Mouse (Mus musculus): ENCODE measurements around the gene Tmem119. TPM values are rescaled to one million over a fixed set of nuclear protein-coding genes. Genes with fewer than 3 reads are reported as not detected.

The Tmem119 gene
- polyA plus RNA-seq (2014; fragmentation: Illumina TruSeq; extraction: RNeasy Lipid Tissue Mini Kit (QIAGEN cat#74804); ENCODE audit: low read depth, low replicate concordance): not detected

GRCm38 (mm10) chr5:113800280-113800679 is at the start of gene Tmem119:
Tmem119 (minus strand) TSS chr5:113800516.

GRCm38 (mm10) chr5:113832490-113832901 is 32.2 kb upstream of the Tmem119 start, which contains the start of gene Selplg:
Selplg (minus strand) TSS chr5:113832644.

GRCm38 (mm10) chr5:113772450-113772895 is 27.8 kb downstream of the Tmem119 start, which contains the start of the genes Sart3 and Iscu:
Sart3 (minus strand) TSS chr5:113772510.
Iscu (plus strand) TSS chr5:113772748.

Other genes starting within 250 kb of the Tmem119 start
- gene Cmklr1, start 150.1 kb downstream of the Tmem119 start, polyA plus RNA-seq (2014; fragmentation: Illumina TruSeq; extraction: RNeasy Lipid Tissue Mini Kit (QIAGEN cat#74804); ENCODE audit: low read depth, low replicate concordance): 3.4 TPM
- gene 1700069L16Rik, start 75.7 kb downstream of the Tmem119 start, polyA plus RNA-seq (2014; fragmentation: Illumina TruSeq; extraction: RNeasy Lipid Tissue Mini Kit (QIAGEN cat#74804); ENCODE audit: low read depth, low replicate concordance): 5.3 TPM
- gene Ficd, start 64.7 kb downstream of the Tmem119 start, polyA plus RNA-seq (2014; fragmentation: Illumina TruSeq; extraction: RNeasy Lipid Tissue Mini Kit (QIAGEN cat#74804); ENCODE audit: low read depth, low replicate concordance): 1.1 TPM
- gene Sart3, start 28.0 kb downstream of the Tmem119 start, polyA plus RNA-seq (2014; fragmentation: Illumina TruSeq; extraction: RNeasy Lipid Tissue Mini Kit (QIAGEN cat#74804); ENCODE audit: low read depth, low replicate concordance): 1.6 TPM
- 27.4 TPM for gene Iscu, start 27.8 kb downstream of the Tmem119 start, polyA plus RNA-seq (2014; fragmentation: Illumina TruSeq; extraction: RNeasy Lipid Tissue Mini Kit (QIAGEN cat#74804); ENCODE audit: low read depth, low replicate concordance)
- not detected for gene Selplg, start 32.1 kb upstream of the Tmem119 start, polyA plus RNA-seq (2014; fragmentation: Illumina TruSeq; extraction: RNeasy Lipid Tissue Mini Kit (QIAGEN cat#74804); ENCODE audit: low read depth, low replicate concordance)
- gene Coro1c, start 108.2 kb upstream of the Tmem119 start, polyA plus RNA-seq (2014; fragmentation: Illumina TruSeq; extraction: RNeasy Lipid Tissue Mini Kit (QIAGEN cat#74804); ENCODE audit: low read depth, low replicate concordance): 5.6 TPM
- gene Ssh1, start 193.4 kb upstream of the Tmem119 start, polyA plus RNA-seq (2014; fragmentation: Illumina TruSeq; extraction: RNeasy Lipid Tissue Mini Kit (QIAGEN cat#74804); ENCODE audit: low read depth, low replicate concordance): 1.2 TPM
- not detected for gene Dao, start 203.2 kb upstream of the Tmem119 start, polyA plus RNA-seq (2014; fragmentation: Illumina TruSeq; extraction: RNeasy Lipid Tissue Mini Kit (QIAGEN cat#74804); ENCODE audit: low read depth, low replicate concordance)

Measured in testis, adult 10 weeks (tissue).